Mouse (Mus musculus): Measurements from ENCODE around the gene Flvcr2.

GRCm38 (mm10) chr12:85706906-85707305, 39.4 kb upstream of the Flvcr2 start:
- TF ChIP-seq POLR2A (IDR thresholded peaks at IDR 0.05; ENCODE audit: borderline replicate concordance, insufficient read depth, low read length) (no peak), CTCF (IDR thresholded peaks at IDR 0.05; ENCODE audit: borderline replicate concordance, insufficient read depth, low read depth, low read length) (no peak)
